Comparison of ENCODE assay signal across 14 mouse cellular contexts in the genomic region with DNA sequence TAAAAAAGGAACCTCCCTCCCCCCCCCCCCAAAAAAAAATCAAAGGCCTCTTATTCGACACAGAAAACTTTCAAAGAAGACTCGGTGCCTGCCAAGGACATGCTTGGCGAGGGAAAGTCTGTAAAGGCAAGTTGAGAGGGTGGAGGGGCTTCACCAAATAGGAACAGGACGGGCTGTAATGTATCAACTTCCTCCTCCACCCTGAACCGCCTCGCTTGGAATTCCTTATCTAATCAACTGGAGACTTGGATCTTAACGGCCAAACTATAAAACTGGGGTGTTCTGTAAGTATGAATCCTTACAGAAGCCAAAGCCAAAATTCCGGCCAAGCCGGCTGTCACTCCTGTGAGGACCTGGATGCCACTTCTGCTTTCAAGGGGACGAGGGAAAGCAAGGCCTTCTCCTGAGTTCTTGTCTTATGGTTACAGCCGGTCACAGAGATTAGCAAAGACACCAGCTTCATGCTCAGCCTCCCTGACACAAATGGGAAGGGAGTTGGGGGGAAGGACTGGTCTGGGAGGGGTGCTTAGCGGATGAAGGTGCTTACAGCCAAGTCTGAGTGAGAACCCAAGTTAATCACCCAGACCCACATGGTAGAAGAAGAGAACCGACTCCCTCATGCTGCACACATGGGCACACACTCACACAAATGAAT. TPM values are rescaled to one million over a fixed set of nuclear protein-coding genes. Genes with fewer than 3 reads are reported as not detected.
DNase-seq lines count a peak whose midpoint lies in the region; ATAC-seq and TF ChIP-seq lines count a peak whose summit lies in the region.
"Had no signal": no experiment of that assay in that cellular context is flagged by ENCODE, and none has a peak within 500 bp of the region (broad histone marks: within the 10 kb centered on the region; RNA-seq: fewer than 3 reads in every experiment).

No protein-coding gene starts in this region.

- WGBS in heart, adult 2 months: 21% methylated on average over 13 of the region's 13 CpGs

- DNase-seq in gastrocnemius, adult 18-20 months (ENCODE audit: low spot score): peak; percentile 5
- no peak for DNase-seq in gastrocnemius, postnatal 10 days
- peak; percentile 39 to 53 for DNase-seq in heart, adult 2 months
- peak; percentile 19 for DNase-seq in heart, postnatal 4 days
- no peak for DNase-seq in thymus, postnatal 14 days
- no peak for DNase-seq in cerebellum, adult 8-10 months
- no peak for DNase-seq in right cerebral cortex, postnatal 25 days
- DNase-seq: adrenal gland, postnatal 36 days; cerebellum, postnatal 36 days had no signal

- ATAC-seq in megakaryocyte, adult 5-6 weeks (ENCODE audit: poor library complexity, severe bottlenecking): peak; percentile 19; the same call in 1 of the 2 replicates
- ATAC-seq: forebrain, embryonic 14.5 days; hindbrain, embryonic 16.5 days; midbrain, embryonic 13.5 days had no signal

- no peaks in the 10 kb centered on the region for H3K27me3 ChIP-seq in heart, adult 2 months (ENCODE audit: control insufficient read depth, insufficient read depth, low read length)
- H3K27me3 ChIP-seq: limb, embryonic 15.5 days; midbrain, embryonic 13.5 days had no signal

- intact Hi-C loops in heart, adult 2 months (cut with DNase I): loop anchor here (5.0 kb wide), 1 partner anchor 98 kb away; no protein-coding TSS in a partner anchor

- no peak overlapping the region for H3K4me3 ChIP-seq in heart, adult 2 months
- H3K4me3 ChIP-seq: limb, embryonic 15.5 days; midbrain, embryonic 13.5 days had no signal

- H3K9ac ChIP-seq in heart, adult 2 months (ENCODE audit: low read depth, low read length): no peak overlapping the region
- H3K9ac ChIP-seq: limb, embryonic 15.5 days; midbrain, embryonic 13.5 days had no signal

- peak; percentile 75; the same call in 1 of the 2 replicates for TF ChIP-seq EP300 in heart, adult 2 months (IDR thresholded peaks at IDR 0.05; ENCODE audit: insufficient read depth, low read depth, low read length)

- H3K27ac ChIP-seq in heart, adult 2 months: peak overlapping the region; percentile 69
- H3K27ac ChIP-seq: limb, embryonic 15.5 days; midbrain, embryonic 13.5 days had no signal

- peaks cover 6% of the 10 kb centered on the region for H3K4me1 ChIP-seq in heart, adult 2 months (ENCODE audit: control insufficient read depth, insufficient read depth, low read length)

- H3K79me2 ChIP-seq in heart, adult 2 months (replicated peaks; ENCODE audit: control insufficient read depth, insufficient read depth, low read length): no peaks in the 10 kb centered on the region

- TF ChIP-seq POLR2A in heart, adult 2 months (IDR thresholded peaks at IDR 0.05; ENCODE audit: insufficient read depth, low read depth, low read length): no peak

- H3K36me3 ChIP-seq in heart, adult 2 months (ENCODE audit: control insufficient read depth, insufficient read depth, low read length): peaks cover 4% of the 10 kb centered on the region
- H3K36me3 ChIP-seq: limb, embryonic 15.5 days; midbrain, embryonic 13.5 days had no signal

- TF ChIP-seq CTCF in heart, adult 2 months (IDR thresholded peaks at IDR 0.05): no peak

RNA-seq across cellular contexts. Expression of gene Nhlrc1, which starts 34.7 kb away (rescaled TPM):
- 1 to 10 TPM; 5.1 to 5.2 TPM for total RNA-seq in gastrocnemius, adult 18-20 months (2021)
- total RNA-seq in gastrocnemius, postnatal 10 days (2021): 1 to 10 TPM; 3.1 to 3.4 TPM
- total RNA-seq in heart, adult 2 months (2021): 1 to 10 TPM; 6.6 to 6.8 TPM
- polyA plus RNA-seq in heart, adult 2 months (2012; rRNA removed): 6.1 and 8.6 TPM in 2 replicates
- total RNA-seq in heart, postnatal 4 days (2021): 1 to 10 TPM; 2.9 to 4.2 TPM
- total RNA-seq in megakaryocyte, adult 5-6 weeks (2015): 0.07 and 0.14 TPM in 2 replicates
- total RNA-seq in megakaryocyte, adult 5-6 weeks (2017): 0.28 and 0.70 TPM in 2 replicates

RNA-seq across cellular contexts. Expression of gene Kif13a, which starts 50.3 kb away (rescaled TPM):
- 10 to 100 TPM; 82.9 to 87.5 TPM for total RNA-seq in gastrocnemius, adult 18-20 months (2021)
- 10 to 100 TPM; 55.7 to 60.3 TPM for total RNA-seq in gastrocnemius, postnatal 10 days (2021)
- 100 to 1,000 TPM; 108 to 113 TPM for total RNA-seq in heart, adult 2 months (2021)
- polyA plus RNA-seq in heart, adult 2 months (2012; rRNA removed): 49.8 and 75.4 TPM in 2 replicates
- total RNA-seq in heart, postnatal 4 days (2021): 100 to 1,000 TPM; 110 to 116 TPM
- 21.2 and 25.8 TPM in 2 replicates for total RNA-seq in megakaryocyte, adult 5-6 weeks (2015)
- total RNA-seq in megakaryocyte, adult 5-6 weeks (2017): 46.9 and 47.5 TPM in 2 replicates

Comparison
In these comparisons a context has a peak if more than half of its experiments do, and no peak if none do; other contexts are left out.
1. DNase-seq: peak in gastrocnemius, adult 18-20 months (single experiment), heart, adult 2 months (2 of 2) and heart, postnatal 4 days (single experiment); none in gastrocnemius, postnatal 10 days (single experiment), thymus, postnatal 14 days (single experiment), cerebellum, adult 8-10 months (single experiment) and right cerebral cortex, postnatal 25 days (single experiment).